Mouse (Mus musculus) embryonic facial prominence, embryonic 11.5 days (tissue): ENCODE data around the gene Jdp2. TPM values are rescaled to one million over a fixed set of nuclear protein-coding genes. Genes with fewer than 3 reads are reported as not detected.

Source experiments
- ATAC-seq: fragments of 200-750 bp; cut with Nextera tagmentation; replicated peaks from 2 replicates; pipeline ENCODE4 v1.8.0; 2017; ENCODE audit warnings: low read depth; ENCODE audit not compliant: insufficient number of reproducible peaks, low FRiP score, low TSS enrichment
- DNase-seq: peaks from one replicate; pipeline ENCODE4 v3.0.0-alpha.2; 2015; ENCODE audit warnings: low spot score
- H3K27ac ChIP-seq: fragments of 300-500 bp; sonication (generic); replicated peaks from 2 replicates; pipeline ENCODE4 v1.5.1; 2014; ENCODE audit warnings: mild to moderate bottlenecking, low read depth, low read length, control low read depth
- H3K27me3 ChIP-seq: fragments of 300-500 bp; sonication (generic); 2 replicates; pipeline ENCODE4 v1.6.1; 2014; ENCODE audit warnings: mild to moderate bottlenecking, low read length, moderate library complexity, mixed read lengths; ENCODE audit not compliant: control insufficient read depth, insufficient read depth
- H3K36me3 ChIP-seq: fragments of 300-500 bp; sonication (generic); replicated peaks from 2 replicates; pipeline ENCODE4 v1.6.1; 2014; ENCODE audit warnings: low read depth, mild to moderate bottlenecking, low read length, moderate library complexity, mixed read lengths; ENCODE audit not compliant: control insufficient read depth, insufficient read depth
- H3K4me1 ChIP-seq: fragments of 300-500 bp; sonication (generic); 2 replicates; pipeline ENCODE4 v1.6.1; 2014; ENCODE audit warnings: low read length, mixed read lengths; ENCODE audit not compliant: control insufficient read depth, insufficient read depth
- H3K4me2 ChIP-seq: fragments of 300-500 bp; sonication (generic); 2 replicates; pipeline ENCODE4 v1.6.1; 2014; ENCODE audit warnings: low read depth, mild to moderate bottlenecking, control low read depth, low read length, moderate library complexity
- H3K4me3 ChIP-seq: fragments of 300-500 bp; sonication (generic); 2 replicates; pipeline ENCODE4 v1.5.1; 2014; ENCODE audit warnings: low read depth, low read length, control low read depth
- H3K9ac ChIP-seq: fragments of 300-500 bp; sonication (generic); replicated peaks from 2 replicates; pipeline ENCODE4 v1.6.1; 2014; ENCODE audit warnings: mild to moderate bottlenecking, control low read depth, low read length
- H3K9me3 ChIP-seq: fragments of 300-500 bp; sonication (generic); replicated peaks from 2 replicates; pipeline ENCODE4 v1.6.1; 2016; ENCODE audit warnings: mild to moderate bottlenecking, low read length, inconsistent platforms, mixed read lengths; ENCODE audit not compliant: control insufficient read depth
- WGBS: fragments of 180-500 bp; shearing (Covaris S2); extraction: QIAGEN DNeasy Blood & Tissue Kit; methylation state at CpG from one replicate; pipeline ENCODE4 v1.1.7; 2014; 5-methylcytosine and 5-hydroxymethylcytosine counted together
- polyA plus RNA-seq: library from polyadenylated mRNA; unstranded; fragments of >200 nt; fragmentation: Nextera tagmentation; extraction: Ambion mirVana; gene quantifications from 2 replicates; pipeline ENCODE4 v1.2.1, GENCODE M21; 2014

Gene Jdp2
- polyA plus RNA-seq, 1 experiment from 2014 or later: 0.27 TPM

DNA sequence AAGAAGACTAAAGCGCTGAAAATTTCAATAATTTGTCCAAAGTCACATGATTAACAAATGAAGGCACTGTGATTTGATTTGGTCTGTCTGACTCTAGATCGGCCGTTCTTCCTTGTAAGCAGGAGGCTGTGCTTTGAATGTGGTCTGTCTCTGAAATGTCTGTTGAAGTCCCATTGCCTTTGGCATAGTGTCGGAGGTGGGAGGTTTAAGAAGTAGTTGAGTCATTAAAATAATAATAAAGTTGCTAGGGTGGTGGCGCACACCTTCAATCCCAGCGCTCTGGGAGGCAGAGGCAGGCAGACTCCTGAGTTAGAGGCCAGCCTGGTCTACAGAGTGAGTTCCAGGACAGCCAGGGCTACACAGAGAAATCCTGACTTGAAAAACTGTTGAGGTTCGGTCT is 68.2 kb downstream of the Jdp2 start:
- ATAC-seq (no peak), DNase-seq (no peak)
- Histone ChIP-seq H3K9me3 (no peaks in the 10 kb centered on the region), H3K27me3 (no peaks in the 10 kb centered on the region), H3K9ac (no peak overlapping the region), H3K4me1 (no peaks in the 10 kb centered on the region), H3K27ac (no peak overlapping the region), H3K36me3 (no peaks in the 10 kb centered on the region), H3K4me2 (no peak overlapping the region), H3K4me3 (no peak overlapping the region)
- WGBS: 90% methylated on average over 7 of the region's 7 CpGs

GRCm38 (mm10) chr12:85668696-85669095 is 69.9 kb downstream of the Jdp2 start:
- Histone ChIP-seq H3K9me3 (no peaks in the 10 kb centered on the region), H3K9ac (no peak overlapping the region), H3K36me3 (no peaks in the 10 kb centered on the region), H3K4me1 (no peaks in the 10 kb centered on the region), H3K27ac (no peak overlapping the region), H3K4me3 (no peak overlapping the region), H3K4me2 (no peak overlapping the region), H3K27me3 (no peaks in the 10 kb centered on the region)
- DNase-seq: no peak
- WGBS: 55% methylated on average over 3 of the region's 3 CpGs
- no peak for ATAC-seq

DNA sequence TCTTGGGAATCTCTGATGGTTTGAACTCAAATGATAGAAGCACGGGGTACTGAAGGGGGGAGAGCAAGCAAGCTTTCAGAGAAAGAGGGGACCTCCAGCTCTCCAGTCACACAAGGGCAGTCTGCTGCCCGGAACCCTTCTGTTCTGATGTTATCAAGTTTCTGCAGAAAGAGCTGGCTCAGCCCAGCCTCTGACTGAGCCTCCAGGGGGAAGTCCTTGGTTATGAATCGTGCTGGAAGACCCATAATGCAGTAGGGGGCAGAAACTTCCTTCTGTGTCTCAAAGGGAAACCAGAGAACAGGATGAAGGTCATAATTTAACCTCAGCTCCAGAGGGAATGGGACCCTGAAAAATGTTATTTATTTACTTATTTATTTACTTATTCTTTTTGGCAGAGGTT is 71.3 kb downstream of the Jdp2 start:
- 62% methylated on average over 3 of the region's 3 CpGs for WGBS
- Histone ChIP-seq H3K9ac (no peak overlapping the region), H3K4me2 (no peak overlapping the region), H3K27ac (no peak overlapping the region), H3K27me3 (no peaks in the 10 kb centered on the region), H3K4me1 (no peaks in the 10 kb centered on the region), H3K9me3 (no peaks in the 10 kb centered on the region), H3K36me3 (no peaks in the 10 kb centered on the region), H3K4me3 (no peak overlapping the region)
- ATAC-seq (no peak), DNase-seq (no peak)

- H3K36me3 ChIP-seq: no peaks in the 10 kb centered on the region
- H3K4me3 ChIP-seq: no peak overlapping the region
- H3K9ac ChIP-seq: no peak overlapping the region
- ATAC-seq (no peak), DNase-seq (no peak)
- no peaks in the 10 kb centered on the region for H3K27me3 ChIP-seq
- no peaks in the 10 kb centered on the region for H3K4me1 ChIP-seq
- no peaks in the 10 kb centered on the region for H3K9me3 ChIP-seq
- H3K4me2 ChIP-seq: no peak overlapping the region
- H3K27ac ChIP-seq: no peak overlapping the region
- 90% methylated on average over 8 of the region's 8 CpGs for WGBS
These were observed 75.1 kb downstream of the Jdp2 start for GRCm38 (mm10) chr12:85673914-85674313.

DNA sequence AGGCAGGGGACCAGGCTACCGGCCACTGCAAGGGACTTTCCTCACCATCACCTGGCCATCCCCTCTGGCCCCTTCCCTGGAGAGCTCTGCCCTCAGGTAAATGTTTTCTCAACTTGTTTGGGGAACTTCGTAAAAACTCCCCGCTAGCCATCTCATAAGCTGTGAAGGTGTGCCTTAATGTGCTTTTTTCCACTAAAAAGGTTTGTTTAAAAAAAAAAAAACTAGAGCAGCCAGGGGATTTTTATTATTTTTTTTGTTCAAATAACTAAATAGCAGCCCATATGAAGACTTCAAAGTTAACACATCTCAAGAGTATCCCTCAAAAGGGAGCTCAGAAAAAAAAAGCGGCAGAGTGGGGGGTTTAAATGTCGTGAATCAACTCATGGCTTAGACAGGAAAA is 80.3 kb downstream of the Jdp2 start:
- no peaks in the 10 kb centered on the region for H3K27me3 ChIP-seq
- H3K4me3 ChIP-seq: no peak overlapping the region
- ATAC-seq (no peak), DNase-seq (no peak)
- no peak overlapping the region for H3K4me2 ChIP-seq
- H3K27ac ChIP-seq: no peak overlapping the region
- no peak overlapping the region for H3K9ac ChIP-seq
- no peaks in the 10 kb centered on the region for H3K4me1 ChIP-seq
- no peaks in the 10 kb centered on the region for H3K36me3 ChIP-seq
- WGBS: 81% methylated on average over 5 of the region's 5 CpGs
- H3K9me3 ChIP-seq: no peaks in the 10 kb centered on the region

GRCm38 (mm10) chr12:85679808-85680207 is 81.0 kb downstream of the Jdp2 start:
- Histone ChIP-seq H3K9ac (no peak overlapping the region), H3K27me3 (no peaks in the 10 kb centered on the region), H3K9me3 (no peaks in the 10 kb centered on the region), H3K4me2 (no peak overlapping the region), H3K4me1 (no peaks in the 10 kb centered on the region), H3K36me3 (no peaks in the 10 kb centered on the region), H3K4me3 (no peak overlapping the region), H3K27ac (no peak overlapping the region)
- no peak for DNase-seq
- ATAC-seq: no peak
- 41% methylated on average over 2 of the region's 2 CpGs for WGBS

GRCm38 (mm10) chr12:85682328-85682727 is 83.5 kb downstream of the Jdp2 start:
- Histone ChIP-seq H3K4me3 (no peak overlapping the region), H3K36me3 (no peaks in the 10 kb centered on the region), H3K27ac (no peak overlapping the region), H3K9me3 (no peaks in the 10 kb centered on the region), H3K9ac (no peak overlapping the region), H3K4me2 (no peak overlapping the region), H3K27me3 (no peaks in the 10 kb centered on the region), H3K4me1 (no peaks in the 10 kb centered on the region)
- DNase-seq (no peak), ATAC-seq (no peak)
- WGBS: 49% methylated on average over 2 of the region's 2 CpGs

GRCm38 (mm10) chr12:85684411-85685275 is 85.8 kb downstream of the Jdp2 start:
- WGBS: 82% methylated on average over 16 of the region's 16 CpGs

More at GRCm38 (mm10) chr12:85684411-85685275, 85.8 kb downstream of the Jdp2 start:
- ATAC-seq (no peak), DNase-seq (no peak)
- Histone ChIP-seq H3K4me3 (no peak overlapping the region), H3K9ac (no peak overlapping the region), H3K9me3 (no peaks in the 10 kb centered on the region), H3K27ac (no peak overlapping the region), H3K27me3 (no peaks in the 10 kb centered on the region), H3K36me3 (no peaks in the 10 kb centered on the region), H3K4me1 (no peaks in the 10 kb centered on the region), H3K4me2 (no peak overlapping the region)
